Mouse (Mus musculus) ES-Bruce4 (cell line): ENCODE results near the gene Coil.

Source experiments
- CTCF ChIP-seq: IDR thresholded peaks from one replicate; pipeline ENCODE4 v1.8.1; 2011; ENCODE audit warnings: low read depth, low read length
- EP300 ChIP-seq: IDR thresholded peaks from 2 replicates; pipeline ENCODE4 v1.6.1; 2011; ENCODE audit warnings: low read depth, low read length; ENCODE audit not compliant: insufficient read depth
- POLR2A ChIP-seq: IDR thresholded peaks from one replicate; pipeline ENCODE4 v1.8.1; 2011; ENCODE audit warnings: low read length; ENCODE audit not compliant: insufficient read depth

GRCm38 (mm10) chr11:89025603-89026002, 55.6 kb downstream of the Coil start:
- TF ChIP-seq CTCF (no peak), POLR2A (no peak), EP300 (no peak)
